Mouse (Mus musculus) Muller cell, postnatal 12 days (primary cell): ENCODE measurements around the gene Oip5.
"Not testable (repeated sequence)": the region's sequence is repeated elsewhere in the genome, so short reads cannot be mapped to it uniquely, and the experiment has no call there.

Experiments
- DNase-seq: peaks from one replicate; pipeline ENCODE4 v3.0.0-alpha.2; 2015; ENCODE audit errors: inconsistent ontology term

Oip5 gene

GRCm38 (mm10) chr2:119618199-119618982, at the start of gene Oip5, which contains the start of gene Nusap1:
TSS of gene Oip5 (minus strand) at chr2:119618469.
TSS of gene Nusap1 (plus strand) at chr2:119618298.
- peak; percentile 95 for DNase-seq

- DNase-seq: not testable (repeated sequence)
Measured at GRCm38 (mm10) chr2:119665744-119666143, 47.5 kb upstream of the Oip5 start.

GRCm38 (mm10) chr2:119662220-119663182, 44.2 kb upstream of the Oip5 start, which contains the start of gene Ndufaf1:
TSS of gene Ndufaf1 (minus strand) at chr2:119662827.
- DNase-seq: peak; percentile 76

DNA sequence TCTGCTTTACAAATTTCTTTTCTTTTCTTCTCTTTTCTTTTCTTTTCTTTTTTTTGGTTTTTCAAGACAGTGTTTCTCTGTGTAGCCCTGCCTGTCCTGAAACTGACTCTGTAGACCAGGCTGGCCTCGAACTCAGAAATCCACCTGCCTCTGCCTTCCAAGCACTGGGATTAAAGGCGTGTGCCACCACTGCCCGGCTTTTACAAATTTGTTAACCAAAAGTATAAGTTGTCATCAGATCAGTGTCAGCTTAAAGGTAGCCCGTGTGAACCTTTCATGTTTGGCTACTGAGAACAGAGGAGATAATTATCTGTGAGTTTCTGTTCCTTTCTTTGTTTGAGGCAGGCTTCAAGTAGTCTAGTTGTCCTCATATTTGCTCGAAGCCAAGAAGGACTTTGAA, 26.0 kb upstream of the Oip5 start:
- DNase-seq: no peak

DNA sequence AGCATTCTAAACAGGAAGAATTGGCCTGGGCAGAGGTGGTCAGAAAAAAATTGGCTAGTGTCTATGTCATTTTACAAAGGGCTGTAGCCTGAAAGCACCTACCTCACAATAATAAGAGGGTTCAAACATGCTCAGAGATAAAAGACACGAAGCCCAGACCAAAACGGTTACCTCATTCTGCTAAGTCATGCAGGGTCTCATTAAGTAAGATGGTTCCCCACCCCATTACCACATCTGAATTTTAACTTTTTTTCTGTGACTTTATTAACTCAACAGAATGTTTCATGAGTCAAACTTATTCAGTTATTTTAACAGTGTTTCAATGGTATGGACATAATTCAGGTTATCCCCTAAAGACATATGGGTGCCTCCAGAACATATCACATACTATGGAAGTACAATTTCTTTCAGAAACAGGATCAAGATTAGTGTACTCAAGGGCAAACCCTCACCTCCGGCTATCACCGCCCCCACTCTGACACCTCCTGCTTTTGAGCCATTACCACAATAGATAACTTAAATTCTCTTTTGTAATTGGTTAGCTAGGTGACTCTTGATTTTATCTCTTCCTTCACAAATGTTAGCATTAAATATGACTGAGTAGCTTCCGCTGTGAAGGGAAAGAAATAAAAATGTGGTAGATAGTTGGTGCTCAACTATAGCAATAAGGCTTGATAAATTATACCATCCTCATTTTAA, 23.1 kb upstream of the Oip5 start:
- no peak for DNase-seq

GRCm38 (mm10) chr2:119636781-119637180, 18.5 kb upstream of the Oip5 start:
- DNase-seq: peak; percentile 19

DNA sequence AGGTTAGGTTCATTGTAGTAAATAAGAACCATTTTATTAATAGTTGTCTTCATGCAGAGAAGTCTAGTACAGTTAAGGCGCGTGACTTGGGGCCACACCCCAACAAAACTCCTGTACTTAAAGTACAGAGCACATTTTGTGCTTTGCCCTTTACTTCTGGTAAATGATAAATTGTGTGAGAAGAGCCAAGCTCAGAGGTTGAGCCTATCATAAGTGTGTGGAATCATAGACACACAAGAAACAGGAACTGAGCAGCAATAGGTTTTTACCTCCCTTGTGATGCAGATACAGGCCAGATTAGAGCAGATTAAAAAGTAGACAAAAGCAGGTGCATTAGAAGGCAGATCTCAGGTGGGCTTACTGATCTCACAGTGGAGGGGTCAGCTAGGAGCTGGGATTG, 3.0 kb upstream of the Oip5 start:
- DNase-seq: no peak

GRCm38 (mm10) chr2:119619002-119619401, 733 bp upstream of the Oip5 start:
- not testable (repeated sequence) for DNase-seq

- no peak for DNase-seq
Measured at GRCm38 (mm10) chr2:119617841-119618198, 449 bp downstream of the Oip5 start.

- no peak for DNase-seq
Measured at GRCm38 (mm10) chr2:119607023-119607422, 11.2 kb downstream of the Oip5 start.

GRCm38 (mm10) chr2:119605361-119605973, 12.8 kb downstream of the Oip5 start:
- no peak for DNase-seq

DNA sequence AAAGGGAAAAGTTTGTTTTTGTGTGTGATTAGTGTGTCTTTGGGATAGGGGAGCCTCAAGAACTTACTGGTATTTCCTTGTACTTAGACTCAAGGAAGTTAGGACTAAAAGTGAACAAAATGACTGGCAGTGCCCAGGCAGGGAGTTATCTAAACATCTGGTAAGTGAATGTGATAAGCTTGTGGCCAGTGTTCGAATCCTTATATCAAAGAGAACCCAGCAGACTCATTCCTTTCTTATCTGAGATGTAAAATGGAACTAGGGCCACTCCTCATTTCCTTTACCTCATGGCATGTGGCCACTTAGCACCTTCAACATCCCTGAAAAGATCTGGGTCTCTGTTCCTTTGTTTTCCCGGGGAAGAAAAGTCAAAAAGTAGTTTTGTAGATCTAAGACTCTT, 14.4 kb downstream of the Oip5 start:
- DNase-seq: no peak

GRCm38 (mm10) chr2:119602488-119602887, 15.8 kb downstream of the Oip5 start:
- no peak for DNase-seq

- not testable (repeated sequence) for DNase-seq
Measured at GRCm38 (mm10) chr2:119601575-119601974, 16.7 kb downstream of the Oip5 start.

GRCm38 (mm10) chr2:119601027-119601426, 17.2 kb downstream of the Oip5 start:
- DNase-seq: no peak

DNA sequence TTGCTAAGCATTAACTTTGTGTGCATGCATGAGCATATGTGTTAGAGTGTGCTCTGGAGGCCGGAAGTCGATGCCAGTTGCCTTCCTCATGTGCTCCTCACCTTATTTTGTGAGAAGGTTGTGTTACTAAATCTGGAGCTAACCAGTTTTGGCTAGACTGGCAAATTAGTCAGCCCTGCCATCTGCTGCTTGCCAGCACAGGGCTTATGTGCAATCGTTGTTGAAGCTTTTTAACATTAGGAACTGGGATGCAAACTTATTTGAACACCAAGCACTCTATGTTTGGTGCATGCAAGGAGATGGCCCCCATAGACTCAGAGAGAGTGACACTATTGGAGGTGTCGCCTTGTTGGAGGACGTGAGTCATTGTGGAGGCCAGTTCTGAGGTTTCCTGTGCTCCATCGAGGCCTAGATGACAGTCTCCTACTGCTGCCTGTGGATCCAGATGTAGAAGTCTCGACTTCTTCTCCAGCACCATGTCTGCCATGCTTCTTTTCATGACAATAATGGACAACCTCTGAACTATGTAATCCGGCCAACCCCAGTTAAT, 21.4 kb downstream of the Oip5 start:
- no peak for DNase-seq

GRCm38 (mm10) chr2:119595308-119595707, 23.0 kb downstream of the Oip5 start:
- peak; percentile 6 for DNase-seq

DNA sequence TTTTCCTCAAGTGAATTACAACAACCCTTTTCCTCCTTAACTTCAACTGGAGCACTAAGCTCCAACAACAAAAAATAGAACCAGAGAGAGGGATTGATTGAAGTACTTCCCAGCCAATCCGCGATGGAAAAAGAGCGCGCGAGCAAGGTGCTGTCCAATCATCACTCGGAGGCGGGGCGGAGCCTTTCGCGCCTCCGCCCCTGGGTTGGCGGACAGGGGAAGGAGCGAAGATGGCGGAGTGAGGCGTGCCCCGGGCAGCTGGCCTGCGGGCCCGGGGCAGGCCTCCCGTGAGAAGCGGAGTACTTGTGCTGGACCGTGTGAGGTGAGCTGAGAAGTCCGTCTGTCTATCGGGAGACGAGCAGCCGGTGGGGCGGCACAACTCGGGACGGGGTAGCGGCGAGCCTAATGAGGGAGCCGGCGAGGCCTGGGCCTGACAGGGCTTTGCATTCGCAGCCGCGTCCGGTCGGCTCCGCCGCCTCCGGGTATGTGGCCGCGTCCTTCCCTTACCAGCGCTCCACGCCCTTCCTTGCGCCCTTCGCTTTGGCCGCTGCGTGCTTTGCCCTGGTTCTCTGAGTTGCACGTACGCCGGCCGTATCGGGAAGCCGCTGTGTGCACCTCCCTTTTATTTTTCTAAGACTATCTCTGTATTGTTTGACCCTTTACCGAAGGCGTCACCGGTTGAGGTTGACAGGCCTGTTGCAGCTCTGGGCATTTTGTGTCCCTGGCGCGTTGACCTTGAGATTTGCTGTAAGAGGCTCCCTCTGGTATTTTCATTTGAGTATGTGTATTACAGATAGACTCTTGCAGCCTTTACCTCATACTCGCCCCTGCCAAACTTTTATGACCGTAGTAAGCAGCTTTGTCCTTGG, 23.9 kb downstream of the Oip5 start:
- DNase-seq: peak; percentile 97

GRCm38 (mm10) chr2:119593765-119594112, 24.5 kb downstream of the Oip5 start:
- no peak for DNase-seq

- DNase-seq: no peak
Measured at GRCm38 (mm10) chr2:119591247-119591646, 27.0 kb downstream of the Oip5 start.
